Mouse (Mus musculus): ENCODE measurements at regions not wholly inside any gene's neighbourhood (a gene's known extent, or its start where the extent isn't known, plus 50 kb on each side); places are given as distances from the start of the nearest gene placed in this dataset.
"Not testable (repeated sequence)": the region's sequence is repeated elsewhere in the genome, so short reads cannot be mapped to it uniquely, and the experiment has no call there.

- no peak for DNase-seq (ENCODE audit: extremely low read depth, insufficient read length, low spot score)
Measured at GRCm38 (mm10) chr11:22573166-22573565, 61.3 kb downstream of the Tmem17 start.

- no peak for DNase-seq (ENCODE audit: extremely low read depth, insufficient read length, low spot score)
Measured at GRCm38 (mm10) chr11:22573802-22574201, 61.9 kb downstream of the Tmem17 start.

GRCm38 (mm10) chr11:22574506-22574905, 62.6 kb downstream of the Tmem17 start:
- DNase-seq (ENCODE audit: extremely low read depth, insufficient read length, low spot score), result no peak

- no peak for DNase-seq (ENCODE audit: extremely low read depth, insufficient read length, low spot score)
Measured at GRCm38 (mm10) chr11:22584100-22584487, 72.2 kb downstream of the Tmem17 start.

GRCm38 (mm10) chr11:22584488-22585158, 72.7 kb downstream of the Tmem17 start:
- DNase-seq (ENCODE audit: extremely low read depth, insufficient read length, low spot score), result no peak

DNA sequence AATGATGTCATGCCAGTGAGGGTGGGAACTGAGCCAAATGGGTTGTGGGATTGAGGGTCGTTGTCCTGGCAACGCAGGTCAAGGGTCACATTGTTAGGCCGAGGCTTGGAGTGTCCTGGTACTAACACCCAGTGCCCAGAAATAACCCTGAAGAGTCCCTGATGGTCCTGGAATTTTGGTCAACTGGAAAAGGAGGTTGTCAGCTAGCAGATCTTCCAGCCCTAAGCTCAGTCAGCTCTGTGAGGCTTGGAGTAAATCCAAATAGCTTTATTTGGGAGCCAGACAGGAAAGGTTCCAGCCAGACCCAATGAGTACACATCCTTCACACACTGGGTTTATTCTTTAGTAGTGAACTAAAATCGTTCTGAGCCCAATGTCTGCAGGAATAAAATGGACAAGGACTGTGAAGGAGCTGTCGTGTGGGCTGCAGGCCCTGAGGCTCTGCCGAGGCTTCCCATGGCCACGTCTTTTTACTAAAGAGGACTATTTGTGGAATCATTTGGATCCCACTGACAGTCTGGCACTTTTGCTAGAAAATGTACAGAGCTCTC, 75.9 kb downstream of the Tmem17 start:
- DNase-seq (ENCODE audit: extremely low read depth, insufficient read length, low spot score), result no peak

GRCm38 (mm10) chr11:22588546-22588945, 76.7 kb downstream of the Tmem17 start:
- no peak for DNase-seq (ENCODE audit: extremely low read depth, insufficient read length, low spot score)

DNA sequence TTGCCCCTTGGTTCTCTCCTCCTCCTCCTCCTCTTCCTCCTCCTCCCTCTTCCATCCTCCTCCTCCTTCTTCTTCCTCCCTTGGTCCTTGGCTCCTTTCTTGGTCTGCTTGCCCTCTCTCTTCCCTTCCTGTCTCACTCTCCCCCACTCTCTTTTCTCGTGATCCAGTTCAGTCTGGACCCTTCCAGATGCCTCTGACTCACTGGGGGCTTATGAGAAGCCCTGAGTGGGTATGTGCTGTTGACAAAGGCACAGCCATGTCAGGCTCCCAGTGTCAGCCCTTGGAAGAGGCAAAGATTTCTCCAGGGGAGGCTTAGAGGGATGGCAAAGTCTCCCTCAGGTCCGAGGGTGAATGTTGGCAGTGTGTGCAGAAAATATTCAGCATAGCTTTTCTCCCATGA, 78.0 kb downstream of the Tmem17 start:
- DNase-seq (ENCODE audit: extremely low read depth, insufficient read length, low spot score), result no peak

- DNase-seq (ENCODE audit: extremely low read depth, insufficient read length, low spot score), result not testable (repeated sequence)
Measured at GRCm38 (mm10) chr11:22591050-22591449, 79.2 kb downstream of the Tmem17 start.

GRCm38 (mm10) chr11:22592706-22593105, 80.8 kb downstream of the Tmem17 start:
- no peak for DNase-seq (ENCODE audit: extremely low read depth, insufficient read length, low spot score)

- DNase-seq (ENCODE audit: extremely low read depth, insufficient read length, low spot score), result no peak
Measured at GRCm38 (mm10) chr11:22596076-22596804, 84.4 kb downstream of the Tmem17 start.

DNA sequence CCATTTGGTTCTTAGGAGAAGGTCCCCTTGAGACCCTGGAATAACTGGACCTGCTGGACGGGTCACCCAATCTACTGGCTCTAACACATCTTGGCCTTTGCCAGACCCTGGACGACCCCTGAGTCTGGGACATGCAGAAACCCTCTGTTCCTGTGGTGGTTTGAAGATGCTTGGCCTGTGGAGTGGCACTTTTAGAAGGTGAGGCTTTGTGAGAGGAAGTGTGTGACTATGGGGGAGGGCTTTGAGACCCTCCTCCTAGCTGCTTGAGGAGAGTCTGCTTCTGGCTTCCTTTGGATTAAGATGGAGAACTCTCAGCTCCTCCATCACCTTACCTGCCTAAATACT, 84.9 kb downstream of the Tmem17 start:
- DNase-seq (ENCODE audit: extremely low read depth, insufficient read length, low spot score), result no peak

DNA sequence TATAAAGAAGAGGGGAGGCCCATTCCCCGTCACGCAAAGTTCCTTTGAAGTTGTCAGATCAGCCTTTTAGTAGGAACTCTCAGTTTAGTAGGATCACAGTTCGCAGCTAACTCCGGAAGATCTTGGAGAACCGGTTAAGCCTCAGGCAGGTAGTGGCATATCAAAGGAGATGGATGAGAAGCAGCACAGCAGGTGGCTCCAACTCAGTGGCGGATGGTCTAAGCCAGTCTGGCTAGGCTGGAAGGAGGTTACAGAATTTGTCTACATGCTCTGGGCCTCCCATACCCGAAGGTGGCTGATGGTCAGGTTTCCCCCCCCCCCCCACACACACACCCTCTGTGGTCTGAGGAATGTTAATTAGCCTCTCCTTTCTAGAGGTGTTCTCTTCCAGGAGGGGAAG, 88.5 kb downstream of the Tmem17 start:
- no peak for DNase-seq (ENCODE audit: extremely low read depth, insufficient read length, low spot score)

DNA sequence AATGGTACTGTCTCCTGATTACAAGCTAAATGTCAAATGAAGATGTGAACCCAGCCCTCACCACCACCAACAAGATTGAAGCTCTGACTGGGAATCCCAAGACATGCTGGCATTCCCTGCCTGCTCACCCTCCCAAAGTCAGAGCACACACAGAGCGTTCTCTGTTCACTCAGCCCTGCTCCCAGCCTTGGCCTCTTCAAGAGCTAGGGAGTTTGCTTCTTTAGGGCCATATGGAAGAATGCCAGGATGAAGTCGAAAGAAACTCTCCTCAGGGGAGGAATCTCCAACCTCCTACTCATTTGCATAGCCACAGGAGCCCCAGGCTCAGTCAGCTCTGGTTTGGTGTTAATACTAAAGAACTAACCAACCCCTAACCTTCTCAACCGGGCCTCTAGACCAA, 90.1 kb downstream of the Tmem17 start:
- no peak for DNase-seq (ENCODE audit: extremely low read depth, insufficient read length, low spot score)

DNA sequence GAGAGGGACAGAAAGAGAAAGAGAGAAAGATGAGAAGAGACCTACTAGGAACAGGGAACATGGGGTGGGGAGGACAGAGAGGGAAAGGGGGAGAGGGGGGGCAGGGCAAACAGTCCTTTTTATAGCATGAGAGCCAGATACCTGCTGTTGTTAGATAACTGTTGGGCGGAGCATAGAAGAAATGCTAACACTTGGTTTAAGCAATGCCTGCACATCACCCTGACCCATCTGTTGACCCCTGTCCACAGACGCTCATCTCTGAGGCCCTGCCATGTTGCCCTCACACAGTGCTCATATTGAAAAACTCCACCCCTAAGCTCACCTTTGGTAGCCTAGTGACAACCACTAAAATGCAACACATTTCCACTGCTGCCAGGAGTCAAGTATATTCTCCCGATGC, 90.7 kb downstream of the Tmem17 start:
- DNase-seq (ENCODE audit: extremely low read depth, insufficient read length, low spot score), result no peak

DNA sequence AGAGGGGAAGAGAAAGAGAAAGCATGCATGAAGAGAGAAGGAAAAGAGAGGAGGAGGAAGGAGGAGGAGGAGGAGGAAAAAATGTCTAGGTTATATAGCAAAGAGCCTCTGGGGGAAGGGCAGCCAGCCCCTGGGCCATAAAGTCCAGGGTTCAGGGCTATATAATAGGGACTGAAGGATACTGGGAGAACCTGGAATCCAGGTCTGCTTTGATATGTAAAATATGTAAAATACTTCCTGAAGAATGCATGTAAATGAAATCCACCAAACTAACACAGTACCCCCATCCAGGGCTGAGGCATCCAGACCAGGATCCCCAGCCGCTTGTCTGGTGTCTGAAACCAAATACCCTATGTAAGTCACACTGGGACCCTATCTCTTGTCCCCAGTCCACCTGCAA, 91.5 kb downstream of the Tmem17 start:
- no peak for DNase-seq (ENCODE audit: extremely low read depth, insufficient read length, low spot score)

DNA sequence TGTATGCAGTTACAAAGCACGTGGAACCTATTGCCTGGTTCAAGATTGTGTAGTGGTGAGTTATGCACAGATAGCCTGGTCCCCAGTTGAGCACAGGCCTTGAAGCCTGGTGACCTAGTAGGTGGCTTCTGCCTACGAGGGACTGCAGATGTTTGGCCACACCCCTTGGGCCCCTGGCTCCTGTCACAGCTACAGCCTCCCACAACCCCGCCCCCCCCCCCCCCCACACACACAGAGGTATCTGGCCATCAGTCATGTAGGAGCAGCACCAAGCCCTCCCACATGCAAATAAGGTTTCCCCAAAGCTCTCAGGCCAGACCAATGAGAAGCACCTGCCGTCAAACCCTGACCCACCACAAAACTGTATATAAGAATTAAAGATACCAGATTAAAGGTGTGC, 94.5 kb downstream of the Tmem17 start:
- no peak for DNase-seq (ENCODE audit: extremely low read depth, insufficient read length, low spot score)

GRCm38 (mm10) chr11:22607645-22608044, 95.8 kb downstream of the Tmem17 start:
- no peak for DNase-seq (ENCODE audit: extremely low read depth, insufficient read length, low spot score)

- no peak for DNase-seq (ENCODE audit: extremely low read depth, insufficient read length, low spot score)
Measured at GRCm38 (mm10) chr11:22608945-22609344, 97.1 kb downstream of the Tmem17 start.

- no peak for DNase-seq (ENCODE audit: extremely low read depth, insufficient read length, low spot score)
Measured at GRCm38 (mm10) chr11:22610433-22611101, 98.7 kb downstream of the Tmem17 start.

- no peak for DNase-seq (ENCODE audit: extremely low read depth, insufficient read length, low spot score)
Measured at GRCm38 (mm10) chr11:22611102-22611869, 99.4 kb downstream of the Tmem17 start.

Measured in 3134 (cell line).